In the genomic region with DNA sequence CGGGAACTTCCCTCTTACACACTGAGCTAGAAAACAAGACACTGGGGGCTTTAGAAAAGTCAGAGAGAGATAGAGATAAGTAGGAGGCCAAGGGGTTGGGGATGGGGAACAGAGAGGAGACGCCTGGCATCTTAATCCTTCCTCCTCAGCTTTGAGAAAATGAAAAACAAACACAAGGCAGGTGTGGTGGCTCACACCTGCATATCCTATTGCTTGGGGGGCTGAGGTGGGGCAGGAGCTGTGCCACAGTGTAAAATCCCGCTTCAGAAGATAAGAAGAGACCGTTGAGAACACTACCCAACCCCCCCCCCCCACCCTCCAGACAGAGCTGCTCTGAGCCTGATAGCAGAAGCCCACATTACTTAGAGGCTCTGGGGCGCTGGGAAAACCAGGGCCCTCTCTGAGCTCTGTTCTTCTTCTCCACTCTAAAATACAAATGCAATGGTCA, we compare ENCODE assay signal across 13 mouse cellular contexts. TPM values are rescaled to one million over a fixed set of nuclear protein-coding genes. Genes with fewer than 3 reads are reported as not detected.
DNase-seq lines count a peak whose midpoint lies in the region; ATAC-seq and TF ChIP-seq lines count a peak whose summit lies in the region.
"Had no signal": no experiment of that assay in that cellular context is flagged by ENCODE, and none has a peak within 500 bp of the region (broad histone marks: within the 10 kb centered on the region; RNA-seq: fewer than 3 reads in every experiment).

No protein-coding gene starts in this region.

- TF ChIP-seq CTCF in thymus, adult 2 months (IDR thresholded peaks at IDR 0.05; ENCODE audit: borderline replicate concordance, control insufficient read depth, extremely low read depth, insufficient read depth, low read length, poor library complexity) = no peak
- TF ChIP-seq CTCF in layer of hippocampus, adult 2 months (conservative IDR thresholded peaks at IDR 0.05) = no peak

- no peak overlapping the region for H3K4me3 ChIP-seq in thymus, adult 2 months (ENCODE audit: control insufficient read depth, insufficient read depth, low read length)
- peak overlapping the region; percentile 48 for H3K4me3 ChIP-seq in liver, embryonic 11.5 days (ENCODE audit: low read depth, low read length)
- no peak overlapping the region for H3K4me3 ChIP-seq in stomach, embryonic 14.5 days (ENCODE audit: low read depth, low read length)
- no peak overlapping the region for H3K4me3 ChIP-seq in layer of hippocampus, adult 2 months
- H3K4me3 ChIP-seq: heart, embryonic 15.5 days; megakaryocyte, embryonic 14.5 days had no signal

- H3K27ac ChIP-seq in thymus, adult 2 months (ENCODE audit: control insufficient read depth, insufficient read depth, low read length) = no peak overlapping the region
- H3K27ac ChIP-seq in liver, embryonic 11.5 days (ENCODE audit: low read depth, low read length) = peak overlapping the region; percentile 98
- no peak overlapping the region; the same call in 1 of the 2 replicates for H3K27ac ChIP-seq in stomach, embryonic 14.5 days (ENCODE audit: low read length)
- no peak overlapping the region for H3K27ac ChIP-seq in layer of hippocampus, adult 2 months
- H3K27ac ChIP-seq: hindbrain, embryonic 14.5 days had no signal

- 53% methylated on average over 5 of the region's 5 CpGs for WGBS in thymus, adult 2 months
- WGBS in liver, embryonic 11.5 days = 15% methylated on average over 5 of the region's 5 CpGs
- 35% methylated on average over 5 of the region's 5 CpGs for WGBS in stomach, embryonic 14.5 days

- no peaks in the 10 kb centered on the region for H3K9me3 ChIP-seq in liver, embryonic 11.5 days (ENCODE audit: control insufficient read depth, low read length)
- no peaks in the 10 kb centered on the region for H3K9me3 ChIP-seq in stomach, embryonic 14.5 days (ENCODE audit: control insufficient read depth, low read depth, low read length)
- H3K9me3 ChIP-seq: heart, embryonic 15.5 days; megakaryocyte, embryonic 14.5 days had no signal

- peak; percentile 41 for DNase-seq in thymus, postnatal 0 days (ENCODE audit: low spot score)
- DNase-seq in thymus, adult 2 months = no peak
- DNase-seq in liver, embryonic 11.5 days (ENCODE audit: low spot score) = peak; percentile 40
- no peak for DNase-seq in kidney, adult 9 months
- no peak for DNase-seq in layer of hippocampus, adult 2 months (ENCODE audit: low spot score in 2 of 2)
- DNase-seq in adrenal gland, postnatal 25 days = no peak
- DNase-seq: cerebellum, adult 8-10 months; kidney, adult 8-10 months had no signal

- H3K4me2 ChIP-seq in liver, embryonic 11.5 days = peak overlapping the region; percentile 64
- no peak overlapping the region for H3K4me2 ChIP-seq in stomach, embryonic 14.5 days (replicated peaks; ENCODE audit: low read depth, low read length)
- H3K4me2 ChIP-seq: heart, embryonic 15.5 days; hindbrain, embryonic 14.5 days had no signal

- ATAC-seq in liver, embryonic 11.5 days (replicated peaks; ENCODE audit: low FRiP score) = peak; percentile 90
- peak; percentile 25; the same call in 1 of the 2 replicates for ATAC-seq in stomach, embryonic 14.5 days (ENCODE audit: insufficient number of reproducible peaks, insufficient read depth, low FRiP score, low read depth)

- no peaks in the 10 kb centered on the region for H3K27me3 ChIP-seq in thymus, adult 2 months (ENCODE audit: control insufficient read depth, insufficient read depth, low read length)
- H3K27me3 ChIP-seq in liver, embryonic 11.5 days (replicated peaks; ENCODE audit: control insufficient read depth, insufficient read depth, low read length) = no peaks in the 10 kb centered on the region
- H3K27me3 ChIP-seq in stomach, embryonic 14.5 days (ENCODE audit: control insufficient read depth, insufficient read depth, low read length) = no peaks in the 10 kb centered on the region
- H3K27me3 ChIP-seq: heart, embryonic 15.5 days had no signal

- H3K36me3 ChIP-seq in thymus, adult 2 months (ENCODE audit: control insufficient read depth, insufficient read depth, low read length) = no peaks in the 10 kb centered on the region
- no peaks in the 10 kb centered on the region for H3K36me3 ChIP-seq in liver, embryonic 11.5 days (ENCODE audit: control insufficient read depth, insufficient read depth, low read length)
- H3K36me3 ChIP-seq in stomach, embryonic 14.5 days (ENCODE audit: control insufficient read depth, insufficient read depth, low read length) = no peaks in the 10 kb centered on the region
- H3K36me3 ChIP-seq: heart, embryonic 15.5 days had no signal

- peaks cover 7% of the 10 kb centered on the region; the same call in 1 of the 2 replicates for H3K4me1 ChIP-seq in thymus, adult 2 months (replicated peaks; ENCODE audit: control insufficient read depth, insufficient read depth, low read length)
- peaks cover 47% of the 10 kb centered on the region for H3K4me1 ChIP-seq in liver, embryonic 11.5 days (replicated peaks; ENCODE audit: control insufficient read depth, insufficient read depth, low read length)
- H3K4me1 ChIP-seq in stomach, embryonic 14.5 days (ENCODE audit: control insufficient read depth, insufficient read depth, low read length) = peaks cover 21% of the 10 kb centered on the region

- H3K9ac ChIP-seq in liver, embryonic 11.5 days (ENCODE audit: low read depth, low read length) = peak overlapping the region; percentile 81
- H3K9ac ChIP-seq in stomach, embryonic 14.5 days (replicated peaks; ENCODE audit: low read depth, low read length) = no peak overlapping the region
- H3K9ac ChIP-seq: heart, embryonic 15.5 days; hindbrain, embryonic 14.5 days had no signal

- TF ChIP-seq POLR2A in thymus, adult 2 months (IDR thresholded peaks at IDR 0.05; ENCODE audit: control insufficient read depth, extremely low read depth, insufficient read depth, low read length, poor library complexity) = no peak

RNA-seq across cellular contexts. Expression of a gene that starts 15.9 kb away (rescaled TPM):
- 3.7 and 4.5 TPM in 2 replicates for polyA plus RNA-seq in thymus, postnatal 0 days (2015; fragmentation: Nextera tagmentation; extraction: Ambion mirVana)
- 12.7 and 13.7 TPM in 2 replicates for polyA plus RNA-seq in thymus, adult 2 months (2012; rRNA removed)
- polyA plus RNA-seq in liver, embryonic 11.5 days (2014; fragmentation: Nextera tagmentation; extraction: Ambion mirVana) = 13.8 and 14.1 TPM in 2 replicates
- 32.4 and 32.8 TPM in 2 replicates for polyA plus RNA-seq in stomach, embryonic 14.5 days (2014; fragmentation: Nextera tagmentation; extraction: Ambion mirVana)
- total RNA-seq in layer of hippocampus, adult 2 months (2021) = 10 to 100 TPM; 13.6 to 15.9 TPM
- total RNA-seq in adrenal gland, postnatal 25 days (2021) = 22.1 and 31.0 TPM in 2 replicates

RNA-seq across cellular contexts. Expression of a gene that starts 37.0 kb away (rescaled TPM):
- polyA plus RNA-seq in thymus, postnatal 0 days (2015; fragmentation: Nextera tagmentation; extraction: Ambion mirVana) = 0.05 and 0.06 TPM in 2 replicates
- 0.19 and 0.38 TPM in 2 replicates for polyA plus RNA-seq in thymus, adult 2 months (2012; rRNA removed)
- not detected in 2 replicates for polyA plus RNA-seq in liver, embryonic 11.5 days (2014; fragmentation: Nextera tagmentation; extraction: Ambion mirVana)
- 0.14 and 0.69 TPM in 2 replicates for polyA plus RNA-seq in stomach, embryonic 14.5 days (2014; fragmentation: Nextera tagmentation; extraction: Ambion mirVana)
- not detected for total RNA-seq in layer of hippocampus, adult 2 months (2021)
- total RNA-seq in adrenal gland, postnatal 25 days (2021) = 36.1 and 52.0 TPM in 2 replicates
- total RNA-seq: neutrophil, adult 5-6 weeks had no signal
- polyA plus RNA-seq: heart, embryonic 15.5 days had no signal

Comparison
In these comparisons a context has a peak if more than half of its experiments do, and no peak if none do; other contexts are left out.
1. DNase-seq: peak in thymus, postnatal 0 days (single experiment) and liver, embryonic 11.5 days (single experiment); none in thymus, adult 2 months (single experiment), kidney, adult 9 months (single experiment), layer of hippocampus, adult 2 months (0 of 2) and adrenal gland, postnatal 25 days (single experiment).